Mouse (Mus musculus) embryonic facial prominence, embryonic 11.5 days (tissue): ENCODE results near the gene Tmem63b. TPM values are rescaled to one million over a fixed set of nuclear protein-coding genes. Genes with fewer than 3 reads are reported as not detected.
A peak's percentile ranks its signal among the peaks of the same experiment; 100 is the strongest.

ENCODE experiments used
- ATAC-seq: fragments of 200-750 bp; cut with Nextera tagmentation; replicated peaks from 2 replicates; pipeline ENCODE4 v1.8.0; 2017; ENCODE audit warnings: low read depth; ENCODE audit not compliant: insufficient number of reproducible peaks, low FRiP score, low TSS enrichment
- DNase-seq: peaks from one replicate; pipeline ENCODE4 v3.0.0-alpha.2; 2015; ENCODE audit warnings: low spot score
- H3K27ac ChIP-seq: fragments of 300-500 bp; sonication (generic); replicated peaks from 2 replicates; pipeline ENCODE4 v1.5.1; 2014; ENCODE audit warnings: mild to moderate bottlenecking, low read depth, low read length, control low read depth
- H3K27me3 ChIP-seq: fragments of 300-500 bp; sonication (generic); 2 replicates; pipeline ENCODE4 v1.6.1; 2014; ENCODE audit warnings: mild to moderate bottlenecking, low read length, moderate library complexity, mixed read lengths; ENCODE audit not compliant: control insufficient read depth, insufficient read depth
- H3K36me3 ChIP-seq: fragments of 300-500 bp; sonication (generic); replicated peaks from 2 replicates; pipeline ENCODE4 v1.6.1; 2014; ENCODE audit warnings: low read depth, mild to moderate bottlenecking, low read length, moderate library complexity, mixed read lengths; ENCODE audit not compliant: control insufficient read depth, insufficient read depth
- H3K4me1 ChIP-seq: fragments of 300-500 bp; sonication (generic); 2 replicates; pipeline ENCODE4 v1.6.1; 2014; ENCODE audit warnings: low read length, mixed read lengths; ENCODE audit not compliant: control insufficient read depth, insufficient read depth
- H3K4me2 ChIP-seq: fragments of 300-500 bp; sonication (generic); 2 replicates; pipeline ENCODE4 v1.6.1; 2014; ENCODE audit warnings: low read depth, mild to moderate bottlenecking, control low read depth, low read length, moderate library complexity
- H3K4me3 ChIP-seq: fragments of 300-500 bp; sonication (generic); 2 replicates; pipeline ENCODE4 v1.5.1; 2014; ENCODE audit warnings: low read depth, low read length, control low read depth
- H3K9ac ChIP-seq: fragments of 300-500 bp; sonication (generic); replicated peaks from 2 replicates; pipeline ENCODE4 v1.6.1; 2014; ENCODE audit warnings: mild to moderate bottlenecking, control low read depth, low read length
- H3K9me3 ChIP-seq: fragments of 300-500 bp; sonication (generic); replicated peaks from 2 replicates; pipeline ENCODE4 v1.6.1; 2016; ENCODE audit warnings: mild to moderate bottlenecking, low read length, inconsistent platforms, mixed read lengths; ENCODE audit not compliant: control insufficient read depth
- WGBS: fragments of 180-500 bp; shearing (Covaris S2); extraction: QIAGEN DNeasy Blood & Tissue Kit; methylation state at CpG from one replicate; pipeline ENCODE4 v1.1.7; 2014; 5-methylcytosine and 5-hydroxymethylcytosine counted together
- polyA plus RNA-seq: library from polyadenylated mRNA; unstranded; fragments of >200 nt; fragmentation: Nextera tagmentation; extraction: Ambion mirVana; gene quantifications from 2 replicates; pipeline ENCODE4 v1.2.1, GENCODE M21; 2014

Gene Tmem63b
- polyA plus RNA-seq, 1 experiment from 2014 or later: 23.5 TPM

DNA sequence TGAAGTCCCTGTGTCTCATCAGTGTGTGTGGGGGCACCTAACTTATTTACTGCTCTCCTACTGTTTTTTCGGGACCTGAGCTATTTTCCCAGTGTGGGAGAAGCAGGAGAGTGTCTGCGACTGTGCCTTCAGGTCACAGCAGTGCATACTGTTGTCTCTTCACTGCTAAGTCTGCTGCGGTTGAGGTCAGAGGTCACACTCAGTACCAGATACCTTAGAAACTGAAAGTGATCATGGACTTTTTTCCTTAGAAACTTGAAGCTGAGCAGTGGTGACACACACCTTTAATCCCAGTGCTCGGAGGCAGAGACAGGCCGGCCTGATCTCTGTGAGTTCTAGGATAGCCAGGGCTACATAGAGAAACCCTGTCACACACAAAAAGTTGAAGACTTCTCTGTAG is 5.5 kb upstream of the Tmem63b start:
- ATAC-seq (no peak), DNase-seq (no peak)
- Histone ChIP-seq H3K27ac (no peak overlapping the region), H3K4me3 (no peak overlapping the region), H3K27me3 (no peaks in the 10 kb centered on the region), H3K9me3 (no peaks in the 10 kb centered on the region), H3K9ac (no peak overlapping the region), H3K36me3 (no peaks in the 10 kb centered on the region), H3K4me1 (no peaks in the 10 kb centered on the region; the same call in 1 of the 2 replicates), H3K4me2 (no peak overlapping the region)
- 68% methylated on average over 5 of the region's 5 CpGs for WGBS

DNA sequence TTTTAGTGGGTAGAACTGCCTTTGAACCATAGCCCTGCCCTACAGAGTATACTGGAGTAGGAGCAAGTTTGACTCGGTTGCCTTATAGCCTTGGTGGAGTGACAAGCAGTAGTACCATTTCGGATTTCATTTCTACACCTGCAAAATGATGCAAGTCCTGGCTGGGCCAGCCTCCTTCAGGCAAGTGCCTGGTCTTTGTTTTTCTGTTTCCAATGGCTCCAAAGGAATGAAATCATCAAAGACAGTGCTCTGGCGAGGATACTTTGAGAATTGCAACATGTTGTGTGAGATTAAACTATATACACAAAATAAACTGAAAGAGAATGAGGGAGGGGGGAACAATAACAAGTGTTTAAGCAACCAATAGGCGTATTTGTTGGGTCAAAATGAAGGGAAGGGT is 3.3 kb upstream of the Tmem63b start:
- Histone ChIP-seq H3K27me3 (no peaks in the 10 kb centered on the region), H3K4me1 (no peaks in the 10 kb centered on the region; the same call in 1 of the 2 replicates), H3K9ac (no peak overlapping the region), H3K9me3 (no peaks in the 10 kb centered on the region), H3K27ac (no peak overlapping the region), H3K4me3 (no peak overlapping the region), H3K36me3 (no peaks in the 10 kb centered on the region), H3K4me2 (no peak overlapping the region)
- ATAC-seq (no peak), DNase-seq (no peak)
- WGBS: 89% methylated on average over 4 of the region's 4 CpGs

DNA sequence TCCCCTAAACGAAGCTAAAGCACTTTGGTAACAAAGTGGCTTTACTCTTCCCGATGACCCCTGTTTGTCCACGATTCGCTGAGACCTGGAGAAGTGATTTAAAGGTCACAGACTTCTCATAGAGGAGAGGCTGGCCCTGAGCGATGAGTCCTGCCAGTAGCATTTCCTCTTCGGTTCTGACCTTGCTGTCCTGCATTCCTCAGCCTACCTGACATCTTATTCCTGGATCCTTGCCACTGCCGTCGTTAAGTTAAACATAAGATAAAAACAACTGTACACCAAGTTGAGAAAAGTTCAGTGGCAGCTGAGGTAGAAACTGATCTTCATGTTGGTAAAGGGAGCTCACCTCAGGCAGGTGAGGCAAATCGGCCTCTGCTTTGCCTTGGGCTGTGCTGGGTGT is 2.4 kb upstream of the Tmem63b start:
- no peaks in the 10 kb centered on the region; the same call in 1 of the 2 replicates for H3K4me1 ChIP-seq
- DNase-seq (no peak), ATAC-seq (no peak)
- H3K27me3 ChIP-seq: no peaks in the 10 kb centered on the region
- no peak overlapping the region for H3K4me3 ChIP-seq
- no peak overlapping the region for H3K4me2 ChIP-seq
- no peaks in the 10 kb centered on the region for H3K9me3 ChIP-seq
- 85% methylated on average over 9 of the region's 9 CpGs for WGBS
- no peak overlapping the region for H3K9ac ChIP-seq
- no peak overlapping the region for H3K27ac ChIP-seq
- H3K36me3 ChIP-seq: no peaks in the 10 kb centered on the region

DNA sequence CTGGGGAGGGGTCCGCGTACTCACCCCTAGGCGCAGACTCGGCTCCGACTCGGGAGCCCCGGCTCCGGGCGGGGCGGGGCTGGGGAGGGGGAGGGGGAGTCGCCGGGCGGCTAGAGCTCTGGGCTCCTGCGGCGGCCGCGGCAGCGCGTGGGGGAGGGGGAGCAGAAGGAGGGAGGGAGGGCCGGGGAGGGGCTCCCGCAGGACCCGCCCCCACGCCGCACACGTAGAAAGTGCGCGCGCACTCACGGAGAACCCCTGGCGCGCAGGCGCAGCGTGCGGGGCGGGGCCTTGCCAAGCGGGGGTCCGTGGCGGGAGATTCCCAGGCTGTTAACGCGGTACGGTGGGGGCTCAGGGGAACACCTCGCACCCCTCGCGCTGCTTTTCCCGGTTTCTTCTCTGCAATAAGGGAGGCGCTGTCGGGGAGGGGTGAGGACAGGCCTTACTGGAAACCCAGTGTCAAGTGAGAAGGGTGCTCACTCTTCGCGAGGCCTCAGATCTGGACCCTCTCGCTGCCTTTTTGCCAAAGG is 549 bp downstream of the Tmem63b start, which contains the start of gene Mrpl14:
Gene Mrpl14 (plus strand): TSS at position 230 of the 527 bp plus-strand sequence.
- H3K4me3 ChIP-seq: peak within 1 kb of the TSS; percentile 86
- peak within 1 kb of the TSS; percentile 80 for H3K9ac ChIP-seq
- H3K4me1 ChIP-seq: no peaks in the 10 kb centered on the region; the same call in 1 of the 2 replicates
- peak within 1 kb of the TSS; percentile 72 for H3K4me2 ChIP-seq
- H3K27ac ChIP-seq: peak within 1 kb of the TSS; percentile 66
- peak; percentile 98 for DNase-seq
- no peaks in the 10 kb centered on the region for H3K36me3 ChIP-seq
- ATAC-seq: peak; percentile 72
- H3K9me3 ChIP-seq: no peaks in the 10 kb centered on the region
- no peaks in the 10 kb centered on the region for H3K27me3 ChIP-seq
- 0% methylated on average over 38 of the region's 50 CpGs for WGBS

DNA sequence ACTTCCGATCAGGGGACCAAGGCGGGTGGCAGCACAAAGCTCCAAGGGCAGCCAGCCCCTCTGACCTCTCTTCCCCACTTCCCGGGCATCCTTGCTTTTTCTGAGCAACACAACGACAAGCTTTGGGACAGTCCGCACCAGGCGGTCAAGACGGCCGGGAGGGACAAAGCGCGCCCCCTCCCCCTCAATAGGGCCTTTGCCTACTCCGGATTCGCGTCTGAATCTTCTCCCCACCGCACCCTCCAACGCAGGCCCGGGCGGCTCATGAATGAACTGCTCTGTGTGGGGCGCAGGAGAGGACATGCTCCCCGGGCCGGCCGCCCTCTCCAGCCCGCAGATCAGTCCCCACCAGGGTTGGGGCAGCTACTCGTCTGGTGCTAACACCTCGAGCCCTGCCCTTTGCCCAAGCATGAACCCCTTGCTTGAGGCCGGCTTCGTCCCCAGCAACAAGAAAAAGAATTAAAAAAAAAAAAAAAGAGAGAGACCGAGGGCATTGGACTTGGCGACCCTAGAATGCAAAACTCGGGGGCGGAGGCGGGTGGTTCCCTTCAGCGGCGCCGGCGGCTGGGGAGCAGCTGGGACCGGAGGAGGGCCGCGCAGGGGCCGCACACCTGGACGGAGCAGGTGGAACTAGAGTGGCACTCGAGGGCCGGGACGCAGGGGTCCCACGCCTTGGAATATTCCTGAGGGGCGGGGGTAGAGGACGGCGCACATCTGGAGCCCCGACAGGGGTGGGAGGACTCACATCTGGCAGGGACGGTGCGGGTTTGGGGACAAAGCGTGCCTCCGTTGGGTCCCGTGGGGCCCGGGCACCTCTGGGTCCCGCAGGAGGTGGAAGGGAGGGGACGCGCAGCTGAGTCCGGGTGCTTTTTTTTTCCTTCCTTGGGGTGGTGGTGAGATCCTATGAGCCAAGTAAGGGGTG is 1.3 kb downstream of the Tmem63b start:
- peaks cover 4% of the 10 kb centered on the region; the same call in 1 of the 2 replicates for H3K4me1 ChIP-seq
- peak overlapping the region; percentile 72 for H3K4me2 ChIP-seq
- H3K4me3 ChIP-seq: peak overlapping the region; percentile 86
- no peaks in the 10 kb centered on the region for H3K27me3 ChIP-seq
- DNase-seq (peak; percentile 52), ATAC-seq (peak; percentile 66; the same call in 1 of the 2 replicates)
- no peaks in the 10 kb centered on the region for H3K9me3 ChIP-seq
- WGBS: under 1% methylated on average over 58 of the region's 58 CpGs
- peak overlapping the region; percentile 80 for H3K9ac ChIP-seq
- H3K27ac ChIP-seq: peak overlapping the region; percentile 66
- H3K36me3 ChIP-seq: no peaks in the 10 kb centered on the region

DNA sequence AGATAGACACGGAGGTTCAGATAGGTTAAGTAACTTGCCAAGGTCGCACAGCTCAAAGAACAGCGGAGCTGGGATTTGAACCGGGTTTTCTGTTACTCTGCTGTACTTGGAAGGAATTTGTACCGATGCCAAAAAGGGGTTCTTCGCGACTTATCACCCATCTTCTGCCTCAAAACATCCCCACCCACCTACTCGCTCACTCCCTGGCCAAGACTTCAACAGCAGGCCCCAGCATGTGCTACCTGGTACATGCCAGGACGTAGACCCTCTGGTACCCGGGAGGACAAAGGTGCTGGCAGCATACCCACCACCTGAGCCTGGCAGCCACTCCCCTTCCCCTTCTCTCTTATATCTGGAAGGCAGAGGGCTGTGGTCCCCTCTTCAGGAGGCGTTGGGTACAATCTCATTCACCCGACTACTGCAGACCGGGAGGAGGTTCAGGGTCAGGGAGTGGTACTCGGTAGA is 2.0 kb downstream of the Tmem63b start:
- DNase-seq (no peak), ATAC-seq (peak; percentile 24; the same call in 1 of the 2 replicates)
- WGBS: 23% methylated on average over 14 of the region's 14 CpGs
- H3K27ac ChIP-seq: 0 out of 2 replicates have a peak overlapping the region, but pooled peaks have one; percentile 66
- peaks cover 4% of the 10 kb centered on the region; the same call in 1 of the 2 replicates for H3K4me1 ChIP-seq
- H3K36me3 ChIP-seq: no peaks in the 10 kb centered on the region
- peak overlapping the region; percentile 80 for H3K9ac ChIP-seq
- H3K9me3 ChIP-seq: no peaks in the 10 kb centered on the region
- H3K4me2 ChIP-seq: peak overlapping the region; percentile 72
- no peaks in the 10 kb centered on the region for H3K27me3 ChIP-seq
- H3K4me3 ChIP-seq: peak overlapping the region; percentile 86

DNA sequence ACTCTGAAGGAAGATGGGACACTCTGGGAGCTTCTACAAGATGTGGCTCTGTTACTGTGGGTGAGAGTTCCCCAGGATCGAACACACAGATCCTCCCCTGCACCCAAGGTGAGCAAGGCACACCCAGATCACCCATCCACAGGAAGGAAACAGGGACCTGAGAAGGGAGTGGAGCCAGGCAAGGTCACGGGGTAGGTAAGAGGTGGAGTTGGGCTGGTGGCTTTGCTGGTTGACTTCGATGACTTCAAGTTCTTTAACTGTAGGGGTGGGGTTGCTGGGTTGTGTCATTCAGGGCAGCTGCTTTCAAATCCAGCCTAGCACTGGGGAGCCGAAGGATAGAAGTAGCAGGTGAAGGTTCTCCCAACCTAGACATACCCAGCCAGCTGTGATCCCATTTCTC is 3.9 kb downstream of the Tmem63b start:
- Histone ChIP-seq H3K9ac (no peak overlapping the region), H3K9me3 (no peaks in the 10 kb centered on the region), H3K27me3 (no peaks in the 10 kb centered on the region), H3K4me3 (no peak overlapping the region), H3K36me3 (no peaks in the 10 kb centered on the region), H3K4me2 (no peak overlapping the region), H3K27ac (no peak overlapping the region), H3K4me1 (peaks cover 4% of the 10 kb centered on the region; the same call in 1 of the 2 replicates)
- WGBS: 97% methylated on average over 4 of the region's 4 CpGs
- no peak for ATAC-seq
- no peak for DNase-seq

DNA sequence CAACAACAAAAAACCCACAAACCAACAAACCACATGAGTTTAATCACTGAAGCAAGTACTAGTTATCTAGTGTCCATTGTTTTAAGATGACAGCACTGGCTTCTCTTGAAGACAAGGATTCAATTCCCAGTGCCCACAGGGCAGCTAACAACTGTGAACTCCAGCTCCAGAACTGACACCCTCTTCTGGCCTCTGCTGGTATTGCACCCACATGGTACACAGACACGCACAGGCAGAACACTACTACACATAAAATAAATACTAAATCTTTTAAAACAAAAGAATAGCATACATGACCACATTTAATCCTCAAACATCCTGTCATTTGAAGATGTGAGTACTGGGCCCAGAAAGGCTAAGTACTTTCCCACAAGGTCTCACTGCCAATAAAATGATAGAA is 5.1 kb downstream of the Tmem63b start:
- ATAC-seq: no peak
- no peaks in the 10 kb centered on the region for H3K9me3 ChIP-seq
- peak; percentile 48 for DNase-seq
- no peak overlapping the region for H3K27ac ChIP-seq
- no peak overlapping the region for H3K9ac ChIP-seq
- H3K4me1 ChIP-seq: peaks cover 4% of the 10 kb centered on the region; the same call in 1 of the 2 replicates
- H3K4me2 ChIP-seq: no peak overlapping the region
- H3K36me3 ChIP-seq: no peaks in the 10 kb centered on the region
- WGBS: 97% methylated on average over 1 of the region's 1 CpGs
- no peaks in the 10 kb centered on the region for H3K27me3 ChIP-seq
- H3K4me3 ChIP-seq: no peak overlapping the region
